Mouse (Mus musculus): ENCODE measurements around the gene Sh3pxd2a. TPM values are rescaled to one million over a fixed set of nuclear protein-coding genes. Genes with fewer than 3 reads are reported as not detected.

Sh3pxd2a gene
- polyA plus RNA-seq, 1 experiment from 2014 or later = 8.8 TPM

DNA sequence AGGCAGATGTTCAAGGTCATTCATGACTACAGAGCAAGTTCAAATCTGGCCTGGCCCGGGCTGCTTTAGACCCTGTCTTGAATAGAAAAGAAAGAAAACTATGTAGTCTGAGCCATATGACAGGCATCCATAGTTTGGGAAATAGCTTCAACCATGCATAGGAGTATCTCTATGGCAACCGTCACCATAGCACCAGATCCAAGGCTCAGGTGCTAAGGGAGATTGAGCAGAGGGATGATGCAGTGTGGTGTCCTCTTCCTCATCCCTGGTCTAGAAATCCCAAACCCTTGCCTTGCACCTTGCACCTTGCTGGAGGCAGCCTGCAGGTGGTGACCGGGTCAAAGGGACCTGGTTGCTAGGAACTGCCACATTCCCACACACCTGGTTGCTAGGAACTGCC is 19.9 kb upstream of the Sh3pxd2a start:
- Histone ChIP-seq H3K36me3 (ENCODE audit: control insufficient read depth, insufficient read depth, low read length) (no peaks in the 10 kb centered on the region), H3K4me2 (ENCODE audit: low read length) (no peak overlapping the region), H3K4me1 (replicated peaks; ENCODE audit: control insufficient read depth, insufficient read depth, low read length) (peaks cover 6% of the 10 kb centered on the region), H3K9me3 (ENCODE audit: control insufficient read depth, low read length) (peaks cover 3% of the 10 kb centered on the region; the same call in 1 of the 2 replicates), H3K9ac (ENCODE audit: low read length) (no peak overlapping the region), H3K27ac (ENCODE audit: low read depth) (no peak overlapping the region), H3K27me3 (replicated peaks; ENCODE audit: control insufficient read depth, insufficient read depth, low read length) (no peaks in the 10 kb centered on the region), H3K4me3 (ENCODE audit: low read depth, low read length) (no peak overlapping the region)
- WGBS = 83% methylated on average over 3 of the region's 3 CpGs
- DNase-seq (ENCODE audit: low spot score) (no peak), ATAC-seq (replicated peaks; ENCODE audit: low FRiP score, low TSS enrichment, low read depth) (no peak)

DNA sequence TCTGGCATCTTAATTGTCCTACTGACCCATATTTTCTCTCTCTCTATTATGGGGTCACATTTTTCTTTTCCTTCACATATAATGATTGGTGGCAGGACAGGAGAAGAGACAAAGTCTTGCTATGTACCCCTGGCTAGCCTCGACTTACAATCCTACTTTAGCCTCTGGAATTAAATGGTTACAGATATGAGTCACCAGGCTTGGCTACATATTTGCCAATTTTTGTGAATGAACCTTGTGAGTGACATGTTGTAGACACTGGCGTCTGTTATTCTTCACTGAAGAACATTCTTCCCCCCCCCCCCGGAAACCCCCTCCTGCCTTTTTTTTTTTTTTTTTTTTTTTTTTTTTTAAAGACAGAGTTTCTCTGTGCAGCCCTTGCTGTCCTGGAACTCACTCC is 19.1 kb upstream of the Sh3pxd2a start:
- no peak for DNase-seq (ENCODE audit: low spot score)

DNA sequence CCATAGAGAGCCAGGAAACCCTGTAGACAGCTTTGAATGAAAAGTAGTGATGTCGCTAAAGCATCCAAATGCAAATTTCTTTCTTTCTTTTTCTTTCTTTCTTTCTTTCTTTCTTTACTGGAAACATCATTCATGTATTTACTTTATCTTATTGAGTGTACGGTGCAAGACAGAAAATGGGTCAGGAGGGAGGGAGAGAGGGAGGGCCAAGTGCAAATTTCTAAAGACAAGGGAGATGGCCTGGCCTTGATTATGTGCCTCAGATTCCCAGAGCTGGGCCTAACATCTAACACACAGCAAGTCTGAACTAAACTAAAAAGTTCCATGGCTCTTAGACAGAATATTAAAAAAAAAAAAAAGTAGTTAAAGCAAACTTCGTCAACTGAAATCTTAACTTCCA is 9.3 kb upstream of the Sh3pxd2a start:
- DNase-seq (ENCODE audit: low spot score) (no peak), ATAC-seq (replicated peaks; ENCODE audit: low FRiP score, low TSS enrichment, low read depth) (no peak)
- H3K4me2 ChIP-seq (ENCODE audit: low read length) = no peak overlapping the region
- H3K9ac ChIP-seq (ENCODE audit: low read length) = no peak overlapping the region
- 71% methylated on average over 3 of the region's 3 CpGs for WGBS
- no peaks in the 10 kb centered on the region for H3K27me3 ChIP-seq (replicated peaks; ENCODE audit: control insufficient read depth, insufficient read depth, low read length)
- no peaks in the 10 kb centered on the region for H3K36me3 ChIP-seq (ENCODE audit: control insufficient read depth, insufficient read depth, low read length)
- H3K4me3 ChIP-seq (ENCODE audit: low read depth, low read length) = no peak overlapping the region
- no peak overlapping the region for H3K27ac ChIP-seq (ENCODE audit: low read depth)
- no peaks in the 10 kb centered on the region for H3K9me3 ChIP-seq (ENCODE audit: control insufficient read depth, low read length)
- H3K4me1 ChIP-seq (replicated peaks; ENCODE audit: control insufficient read depth, insufficient read depth, low read length) = 0 out of 2 replicates have a peak, but pooled peaks cover 6% of the 10 kb centered on the region

More for the DNA sequence above, 19.1 kb upstream of the Sh3pxd2a start:
- no peak overlapping the region for H3K9ac ChIP-seq (ENCODE audit: low read length)
- H3K4me3 ChIP-seq (ENCODE audit: low read depth, low read length) = no peak overlapping the region
- ATAC-seq (replicated peaks; ENCODE audit: low FRiP score, low TSS enrichment, low read depth) = no peak
- H3K4me2 ChIP-seq (ENCODE audit: low read length) = no peak overlapping the region
- WGBS = 59% methylated on average over 3 of the region's 3 CpGs
- no peaks in the 10 kb centered on the region for H3K27me3 ChIP-seq (replicated peaks; ENCODE audit: control insufficient read depth, insufficient read depth, low read length)
- H3K36me3 ChIP-seq (ENCODE audit: control insufficient read depth, insufficient read depth, low read length) = no peaks in the 10 kb centered on the region
- no peak overlapping the region for H3K27ac ChIP-seq (ENCODE audit: low read depth)
- peaks cover 2% of the 10 kb centered on the region; the same call in 1 of the 2 replicates for H3K9me3 ChIP-seq (ENCODE audit: control insufficient read depth, low read length)
- H3K4me1 ChIP-seq (replicated peaks; ENCODE audit: control insufficient read depth, insufficient read depth, low read length) = peaks cover 6% of the 10 kb centered on the region

DNA sequence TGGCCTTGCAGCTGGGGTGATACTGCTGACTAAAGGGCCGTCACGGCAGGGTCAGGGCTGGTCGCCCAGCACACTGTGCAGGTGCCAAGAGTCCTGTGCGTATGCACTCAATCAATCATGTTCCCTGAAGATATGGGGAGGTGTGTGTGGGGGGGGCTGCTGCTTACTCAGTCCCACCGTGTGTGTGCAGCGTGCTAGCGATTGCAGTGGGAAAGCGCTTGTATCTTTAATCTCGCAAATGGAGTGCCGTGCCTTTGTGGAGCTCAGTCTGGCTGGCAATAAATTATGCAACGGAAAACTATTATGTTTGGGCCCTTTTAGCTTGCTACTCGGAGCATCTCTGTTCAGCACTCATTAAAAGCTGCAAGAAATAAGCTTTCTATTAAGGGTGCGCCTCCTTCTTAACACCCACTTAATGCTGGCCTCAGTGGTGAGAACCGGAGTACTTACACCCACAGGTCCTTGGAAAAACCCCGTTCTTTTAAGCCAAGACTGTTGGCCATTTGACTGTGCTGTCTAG is 8.7 kb upstream of the Sh3pxd2a start:
- H3K27ac ChIP-seq (ENCODE audit: low read depth) = no peak overlapping the region
- H3K9me3 ChIP-seq (ENCODE audit: control insufficient read depth, low read length) = no peaks in the 10 kb centered on the region
- H3K27me3 ChIP-seq (replicated peaks; ENCODE audit: control insufficient read depth, insufficient read depth, low read length) = no peaks in the 10 kb centered on the region
- DNase-seq (ENCODE audit: low spot score) (no peak), ATAC-seq (replicated peaks; ENCODE audit: low FRiP score, low TSS enrichment, low read depth) (no peak)
- no peak overlapping the region for H3K9ac ChIP-seq (ENCODE audit: low read length)
- H3K4me1 ChIP-seq (replicated peaks; ENCODE audit: control insufficient read depth, insufficient read depth, low read length) = 0 out of 2 replicates have a peak, but pooled peaks cover 6% of the 10 kb centered on the region
- 45% methylated on average over 15 of the region's 15 CpGs for WGBS
- no peak overlapping the region for H3K4me3 ChIP-seq (ENCODE audit: low read depth, low read length)
- no peaks in the 10 kb centered on the region for H3K36me3 ChIP-seq (ENCODE audit: control insufficient read depth, insufficient read depth, low read length)
- H3K4me2 ChIP-seq (ENCODE audit: low read length) = no peak overlapping the region

DNA sequence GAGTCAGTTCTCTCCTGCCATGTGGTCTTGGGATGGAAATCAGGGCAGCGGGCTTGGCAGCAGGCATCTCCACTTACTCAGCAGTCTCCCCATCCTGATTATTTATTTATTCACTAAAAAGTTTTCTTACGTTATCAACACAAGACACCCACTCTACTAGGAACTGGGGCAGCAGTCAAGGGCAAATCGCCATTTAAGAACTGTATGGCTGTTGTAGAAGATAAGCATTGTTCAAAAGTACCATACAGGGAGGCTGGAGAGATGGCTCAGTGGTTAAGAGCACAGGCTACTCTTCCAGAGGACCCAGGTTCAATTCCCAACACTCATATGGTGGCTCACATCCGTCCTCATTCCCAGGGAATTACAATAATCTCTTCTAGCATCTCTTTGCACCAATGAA is 7.6 kb upstream of the Sh3pxd2a start:
- DNase-seq (ENCODE audit: low spot score) (no peak), ATAC-seq (replicated peaks; ENCODE audit: low FRiP score, low TSS enrichment, low read depth) (no peak)
- no peak overlapping the region for H3K4me3 ChIP-seq (ENCODE audit: low read depth, low read length)
- H3K27ac ChIP-seq (ENCODE audit: low read depth) = no peak overlapping the region
- H3K9ac ChIP-seq (ENCODE audit: low read length) = no peak overlapping the region
- WGBS = 75% methylated on average over 4 of the region's 4 CpGs
- H3K4me2 ChIP-seq (ENCODE audit: low read length) = no peak overlapping the region
- no peaks in the 10 kb centered on the region for H3K27me3 ChIP-seq (replicated peaks; ENCODE audit: control insufficient read depth, insufficient read depth, low read length)
- no peaks in the 10 kb centered on the region for H3K36me3 ChIP-seq (ENCODE audit: control insufficient read depth, insufficient read depth, low read length)
- H3K4me1 ChIP-seq (replicated peaks; ENCODE audit: control insufficient read depth, insufficient read depth, low read length) = 0 out of 2 replicates have a peak, but pooled peaks cover 6% of the 10 kb centered on the region
- no peaks in the 10 kb centered on the region for H3K9me3 ChIP-seq (ENCODE audit: control insufficient read depth, low read length)

DNA sequence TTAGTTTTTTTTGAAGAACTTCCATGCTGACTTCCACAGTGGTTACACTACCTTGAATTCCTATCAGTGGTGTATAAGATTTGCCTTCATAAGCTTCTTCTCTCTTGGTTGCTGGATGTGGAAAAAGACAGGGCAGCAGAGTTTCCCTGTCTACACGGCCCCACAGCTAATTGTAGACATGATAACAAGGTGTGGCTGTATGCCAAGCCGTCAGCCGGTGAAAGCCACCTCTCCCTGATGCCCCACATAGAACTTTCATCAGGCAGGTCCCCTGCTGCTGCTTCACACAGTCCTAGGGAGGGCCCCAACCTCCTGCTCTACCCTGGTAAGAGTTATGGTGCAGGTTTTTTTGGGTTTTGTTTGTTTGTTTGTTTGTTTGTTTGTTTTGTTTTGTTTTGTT is 4.5 kb upstream of the Sh3pxd2a start:
- ATAC-seq (replicated peaks; ENCODE audit: low FRiP score, low TSS enrichment, low read depth) = no peak
- Histone ChIP-seq H3K4me2 (ENCODE audit: low read length) (no peak overlapping the region), H3K27ac (ENCODE audit: low read depth) (no peak overlapping the region), H3K36me3 (ENCODE audit: control insufficient read depth, insufficient read depth, low read length) (no peaks in the 10 kb centered on the region), H3K4me1 (replicated peaks; ENCODE audit: control insufficient read depth, insufficient read depth, low read length) (0 out of 2 replicates have a peak, but pooled peaks cover 6% of the 10 kb centered on the region), H3K9ac (ENCODE audit: low read length) (no peak overlapping the region), H3K9me3 (ENCODE audit: control insufficient read depth, low read length) (no peaks in the 10 kb centered on the region), H3K4me3 (ENCODE audit: low read depth, low read length) (no peak overlapping the region), H3K27me3 (replicated peaks; ENCODE audit: control insufficient read depth, insufficient read depth, low read length) (no peaks in the 10 kb centered on the region)
- 67% methylated on average over 3 of the region's 3 CpGs for WGBS
- DNase-seq (ENCODE audit: low spot score) = no peak

DNA sequence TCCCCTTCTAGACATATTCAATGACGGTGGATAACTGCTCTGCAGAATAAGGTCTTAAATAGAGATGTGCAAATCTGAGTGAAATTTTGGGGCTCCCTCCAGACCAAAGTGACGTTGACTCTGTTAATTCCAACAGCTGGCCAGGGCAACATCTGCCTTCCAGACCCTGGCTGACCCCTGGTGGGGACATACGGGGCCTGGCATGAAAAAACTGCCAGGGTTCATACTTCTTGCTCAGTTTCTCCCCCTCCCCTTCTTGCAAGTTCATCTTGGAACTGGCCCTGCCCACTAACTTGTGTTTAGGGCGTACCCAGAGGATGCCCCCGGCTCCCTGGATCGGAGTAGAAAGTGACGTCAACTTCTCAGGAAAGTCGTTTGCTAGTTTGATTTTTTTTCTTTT is 2.6 kb upstream of the Sh3pxd2a start:
- Histone ChIP-seq H3K4me2 (ENCODE audit: low read length) (no peak overlapping the region), H3K27ac (ENCODE audit: low read depth) (no peak overlapping the region), H3K4me1 (replicated peaks; ENCODE audit: control insufficient read depth, insufficient read depth, low read length) (0 out of 2 replicates have a peak, but pooled peaks cover 10% of the 10 kb centered on the region), H3K9ac (ENCODE audit: low read length) (no peak overlapping the region), H3K9me3 (ENCODE audit: control insufficient read depth, low read length) (no peaks in the 10 kb centered on the region), H3K36me3 (ENCODE audit: control insufficient read depth, insufficient read depth, low read length) (no peaks in the 10 kb centered on the region), H3K27me3 (replicated peaks; ENCODE audit: control insufficient read depth, insufficient read depth, low read length) (no peaks in the 10 kb centered on the region), H3K4me3 (ENCODE audit: low read depth, low read length) (no peak overlapping the region)
- DNase-seq (ENCODE audit: low spot score) (no peak), ATAC-seq (replicated peaks; ENCODE audit: low FRiP score, low TSS enrichment, low read depth) (no peak)
- WGBS = 76% methylated on average over 8 of the region's 8 CpGs

DNA sequence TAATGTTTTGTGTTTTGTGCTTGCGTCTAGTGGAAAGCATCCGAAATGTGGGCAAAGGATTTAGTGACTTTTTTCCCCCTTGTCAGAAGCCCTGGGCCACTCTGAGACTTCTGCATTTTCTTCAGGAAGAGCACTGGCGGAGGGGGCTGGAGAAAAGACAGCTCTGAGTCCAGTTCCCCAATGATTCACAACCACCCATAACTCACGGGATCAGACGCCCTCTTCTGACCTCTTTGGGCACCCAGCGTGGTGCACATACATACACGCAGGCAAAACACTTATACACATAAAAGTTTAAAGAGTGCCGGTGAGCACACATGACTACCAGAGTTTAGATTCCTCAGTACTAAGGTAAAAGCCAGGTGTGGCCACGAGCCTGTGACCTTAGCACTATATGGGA is 1.3 kb upstream of the Sh3pxd2a start:
- Histone ChIP-seq H3K4me2 (ENCODE audit: low read length) (no peak overlapping the region), H3K27ac (ENCODE audit: low read depth) (no peak overlapping the region), H3K4me1 (replicated peaks; ENCODE audit: control insufficient read depth, insufficient read depth, low read length) (peaks cover 18% of the 10 kb centered on the region), H3K9ac (ENCODE audit: low read length) (no peak overlapping the region), H3K9me3 (ENCODE audit: control insufficient read depth, low read length) (no peaks in the 10 kb centered on the region), H3K27me3 (replicated peaks; ENCODE audit: control insufficient read depth, insufficient read depth, low read length) (no peaks in the 10 kb centered on the region), H3K4me3 (ENCODE audit: low read depth, low read length) (no peak overlapping the region), H3K36me3 (ENCODE audit: control insufficient read depth, insufficient read depth, low read length) (no peaks in the 10 kb centered on the region)
- 53% methylated on average over 9 of the region's 9 CpGs for WGBS
- ATAC-seq (replicated peaks; ENCODE audit: low FRiP score, low TSS enrichment, low read depth) (no peak), DNase-seq (ENCODE audit: low spot score) (no peak)

DNA sequence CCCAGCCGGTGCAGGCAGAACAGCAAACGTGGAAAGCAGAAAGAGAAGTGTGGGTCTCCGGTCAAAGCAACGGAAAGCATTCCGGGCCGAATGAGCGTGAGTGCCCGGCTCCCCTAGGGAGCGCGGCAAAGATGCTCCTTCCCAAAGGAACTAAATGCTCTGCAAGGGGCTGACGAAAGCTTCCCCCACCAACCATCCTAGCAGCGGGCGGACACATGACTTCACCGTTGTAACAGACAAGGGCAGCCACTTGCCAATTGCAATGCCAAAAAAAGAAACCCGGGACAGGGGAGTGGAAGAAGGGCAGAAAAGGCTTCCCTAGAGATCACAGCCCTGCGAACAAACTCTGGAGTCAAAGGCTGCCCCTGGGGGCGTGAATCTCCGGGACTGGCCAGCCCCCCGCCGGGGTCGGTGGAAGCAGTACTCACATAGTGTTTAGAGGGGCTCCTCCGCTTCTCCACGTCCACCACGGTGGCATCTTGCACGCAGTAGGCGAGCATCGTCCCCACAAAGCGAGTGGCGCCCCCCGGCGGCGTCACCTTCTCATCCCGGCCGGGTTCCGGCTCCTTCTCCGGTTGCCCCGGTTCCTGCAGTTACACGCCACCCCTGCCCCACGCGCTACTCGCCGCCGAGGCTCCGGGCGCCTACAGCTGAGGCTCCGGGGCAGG is 431 bp downstream of the Sh3pxd2a start:
- under 1% methylated on average over 44 of the region's 46 CpGs for WGBS

More for the DNA sequence above, 431 bp downstream of the Sh3pxd2a start:
- peak overlapping the region; percentile 82 for H3K27ac ChIP-seq (ENCODE audit: low read depth)
- H3K4me3 ChIP-seq (ENCODE audit: low read depth, low read length) = peak overlapping the region; percentile 64
- ATAC-seq (replicated peaks; ENCODE audit: low FRiP score, low TSS enrichment, low read depth) = peak; percentile 66
- DNase-seq (ENCODE audit: low spot score) = no peak
- H3K36me3 ChIP-seq (ENCODE audit: control insufficient read depth, insufficient read depth, low read length) = no peaks in the 10 kb centered on the region
- peaks cover 29% of the 10 kb centered on the region for H3K4me1 ChIP-seq (replicated peaks; ENCODE audit: control insufficient read depth, insufficient read depth, low read length)
- H3K9me3 ChIP-seq (ENCODE audit: control insufficient read depth, low read length) = no peaks in the 10 kb centered on the region
- peak overlapping the region; percentile 83 for H3K9ac ChIP-seq (ENCODE audit: low read length)
- no peaks in the 10 kb centered on the region for H3K27me3 ChIP-seq (replicated peaks; ENCODE audit: control insufficient read depth, insufficient read depth, low read length)
- peak overlapping the region; percentile 83 for H3K4me2 ChIP-seq (ENCODE audit: low read length)

Measured in intestine, embryonic 14.5 days (tissue).